Mouse (Mus musculus) urinary bladder, adult 18-20 months (tissue): ENCODE results near the gene Tmem251.

Experiments
- DNase-seq, 2 experiments: peaks; one replicate each; pipeline ENCODE4 v3.0.0; 2022; ENCODE audit warnings: low spot score in 2 of 2, mixed read lengths in 2 of 2

The Tmem251 gene

GRCm38 (mm10) chr12:102743589-102744574 lies at the start of gene Tmem251, which contains the start of gene Moap1:
Tmem251 (plus strand) TSS chr12:102743762.
Moap1 (minus strand) TSS chr12:102743661.
- DNase-seq = peak; percentile 79 to 86

GRCm38 (mm10) chr12:102695369-102696239 lies 48.0 kb upstream of the Tmem251 start:
- no peak for DNase-seq

- no peak for DNase-seq
Observed at GRCm38 (mm10) chr12:102696635-102697354, 46.8 kb upstream of the Tmem251 start.

GRCm38 (mm10) chr12:102697381-102697780 lies 46.2 kb upstream of the Tmem251 start:
- DNase-seq = no peak

GRCm38 (mm10) chr12:102698089-102698684 lies 45.4 kb upstream of the Tmem251 start:
- DNase-seq = no peak

GRCm38 (mm10) chr12:102699156-102699555 lies 44.4 kb upstream of the Tmem251 start:
- no peak for DNase-seq

GRCm38 (mm10) chr12:102700453-102700852 lies 43.1 kb upstream of the Tmem251 start:
- DNase-seq = no peak

GRCm38 (mm10) chr12:102701691-102702207 lies 41.8 kb upstream of the Tmem251 start:
- no peak for DNase-seq

GRCm38 (mm10) chr12:102702356-102703110 lies 41.0 kb upstream of the Tmem251 start:
- peak in 1 of 2 experiments; percentile 45 for DNase-seq

- DNase-seq = no peak
Observed at GRCm38 (mm10) chr12:102703111-102703412, 40.5 kb upstream of the Tmem251 start.

GRCm38 (mm10) chr12:102703441-102703840 lies 40.1 kb upstream of the Tmem251 start:
- no peak for DNase-seq

GRCm38 (mm10) chr12:102703921-102704408 lies 39.6 kb upstream of the Tmem251 start:
- no peak for DNase-seq

GRCm38 (mm10) chr12:102704457-102705198 lies 38.9 kb upstream of the Tmem251 start, which contains the start of gene Itpk1:
Itpk1 (minus strand) TSS chr12:102704930.
- peak; percentile 37 to 42 for DNase-seq

GRCm38 (mm10) chr12:102705216-102705871 lies 38.2 kb upstream of the Tmem251 start:
- DNase-seq = peak; percentile 66 to 75

- DNase-seq = no peak
Observed at GRCm38 (mm10) chr12:102705906-102706640, 37.5 kb upstream of the Tmem251 start.

- DNase-seq = no peak
Observed at GRCm38 (mm10) chr12:102706833-102707463, 36.6 kb upstream of the Tmem251 start.

- DNase-seq = peak; percentile 44 to 51
Observed at GRCm38 (mm10) chr12:102708220-102708619, 35.3 kb upstream of the Tmem251 start.
